Mouse (Mus musculus) ovary, adult 10 weeks (tissue): Measurements from ENCODE around the gene Dsel. TPM values are rescaled to one million over a fixed set of nuclear protein-coding genes. Genes with fewer than 3 reads are reported as not detected.

ENCODE experiments used
- polyA plus RNA-seq: library from polyadenylated mRNA; stranded (reverse); fragments of 350-450 nt; fragmentation: Illumina TruSeq; extraction: RNeasy Lipid Tissue Mini Kit (QIAGEN cat#74804); gene quantifications from one replicate; pipeline ENCODE4 v1.2.3, GENCODE M21; 2014

The Dsel gene
- polyA plus RNA-seq = 115 TPM

DNA sequence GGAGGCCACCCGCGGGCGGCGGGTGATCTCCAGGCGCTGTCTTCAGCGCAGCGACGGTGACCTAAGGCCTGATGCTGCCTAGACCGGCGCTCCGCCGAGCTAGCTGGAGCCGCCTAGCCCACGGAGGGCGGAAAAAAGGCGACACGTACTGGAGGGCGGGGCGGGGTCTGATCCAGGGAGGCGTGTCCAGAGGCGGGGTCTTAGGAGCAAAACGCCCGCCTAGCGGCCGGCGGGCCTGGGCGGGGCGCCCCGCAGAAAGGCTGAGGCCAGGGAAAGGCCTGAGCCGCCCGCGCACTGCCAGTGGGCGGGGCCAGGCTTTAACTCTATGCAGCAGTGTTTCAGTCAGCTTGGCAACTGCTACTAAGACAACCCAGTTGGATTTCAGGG, at the start of gene Dsel:
Gene Dsel (minus strand): TSS at position 140 of the 387 bp plus-strand sequence.

